Mouse (Mus musculus) small intestine, adult 2 months (tissue): ENCODE measurements around the gene Ldlr.

ENCODE experiments used
- CTCF ChIP-seq: fragments of 200-500 bp; IDR thresholded peaks from 2 replicates; pipeline ENCODE4 v1.5.1; 2012; ENCODE audit warnings: low read depth, mild to moderate bottlenecking, control low read depth, inconsistent platforms, low read length, moderate library complexity, mixed read lengths; ENCODE audit not compliant: insufficient replicate concordance, insufficient read length; ENCODE audit errors: extremely low read depth
- POLR2A ChIP-seq: fragments of 200-500 bp; IDR thresholded peaks from 2 replicates; pipeline ENCODE4 v1.6.1; 2012; ENCODE audit warnings: low read depth, mild to moderate bottlenecking, control low read depth, inconsistent platforms, low read length, moderate library complexity

GRCm38 (mm10) chr9:21688554-21688953 lies 34.7 kb upstream of the Ldlr start:
- TF ChIP-seq CTCF (no peak), POLR2A (no peak)
